Mouse (Mus musculus) left cerebral cortex, postnatal 14 days (tissue): Measurements from ENCODE around the gene H2al2a. TPM values are rescaled to one million over a fixed set of nuclear protein-coding genes. Genes with fewer than 3 reads are reported as not detected.
A peak's percentile ranks its signal among the peaks of the same experiment; 100 is the strongest.

ENCODE experiments used
- DNase-seq, 2 experiments: peaks; one replicate each; pipeline ENCODE4 v3.0.0; 2021 to 2022; ENCODE audit warnings: low spot score in 2 of 2, mixed read lengths in 1 of 2
- intact Hi-C: fragments of 180-260 bp; cut with DNase I; formaldehyde crosslinking; loops from one replicate; pipeline ENCODE4 v1.15.1; 2025
- long read RNA-seq, 2 experiments: library from polyadenylated mRNA; stranded (forward); transcript quantifications; one replicate each; pipeline ENCODE4 v2.0.0; 2021
- total RNA-seq, 2 experiments: library from RNA; stranded (reverse); gene quantifications; 2 replicates each; pipeline ENCODE4 v1.2.3; 2021

H2al2a gene
- not detected for total RNA-seq
- long read RNA-seq, experiment 1 = 0 reads
- long read RNA-seq, experiment 2 = 0 reads

DNA sequence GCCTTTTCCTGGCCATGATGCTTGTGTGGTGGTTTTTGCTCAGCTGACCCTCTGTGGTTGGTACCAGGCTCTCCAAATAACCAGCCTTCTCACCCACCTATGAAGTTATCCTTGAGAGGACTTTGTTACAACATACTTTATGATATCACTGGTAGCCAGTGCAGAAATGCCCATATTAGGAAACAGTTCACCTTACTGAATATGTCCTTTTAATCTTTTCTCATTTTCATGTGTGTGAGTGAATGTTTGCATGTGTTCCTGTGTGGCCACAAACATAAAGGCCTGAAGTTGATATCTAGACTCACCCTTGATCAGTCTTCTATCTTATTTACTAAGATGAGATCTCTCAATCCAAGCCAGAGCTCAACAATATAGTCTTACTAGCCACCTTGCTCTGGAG, at the start of gene H2al2a:
TSS of gene H2al2a (minus strand) at position 101 of the 400 bp plus-strand sequence.
- DNase-seq = no peak
- intact Hi-C loops = no loop called here

GRCm38 (mm10) chr2:18046186-18046585, 49.4 kb upstream of the H2al2a start:
- intact Hi-C loops = loop anchor here (5.0 to 10.0 kb wide), 2 partner anchors 621 to 631 kb away; partner anchors contain the start of gene Bmi1

GRCm38 (mm10) chr2:18045781-18046181, 49.0 kb upstream of the H2al2a start:
- intact Hi-C loops = loop anchor here (5.0 to 10.0 kb wide), 2 partner anchors 621 to 632 kb away; partner anchors contain the start of gene Bmi1
- no peak for DNase-seq

More at GRCm38 (mm10) chr2:18046186-18046585, 49.4 kb upstream of the H2al2a start:
- DNase-seq = no peak

DNA sequence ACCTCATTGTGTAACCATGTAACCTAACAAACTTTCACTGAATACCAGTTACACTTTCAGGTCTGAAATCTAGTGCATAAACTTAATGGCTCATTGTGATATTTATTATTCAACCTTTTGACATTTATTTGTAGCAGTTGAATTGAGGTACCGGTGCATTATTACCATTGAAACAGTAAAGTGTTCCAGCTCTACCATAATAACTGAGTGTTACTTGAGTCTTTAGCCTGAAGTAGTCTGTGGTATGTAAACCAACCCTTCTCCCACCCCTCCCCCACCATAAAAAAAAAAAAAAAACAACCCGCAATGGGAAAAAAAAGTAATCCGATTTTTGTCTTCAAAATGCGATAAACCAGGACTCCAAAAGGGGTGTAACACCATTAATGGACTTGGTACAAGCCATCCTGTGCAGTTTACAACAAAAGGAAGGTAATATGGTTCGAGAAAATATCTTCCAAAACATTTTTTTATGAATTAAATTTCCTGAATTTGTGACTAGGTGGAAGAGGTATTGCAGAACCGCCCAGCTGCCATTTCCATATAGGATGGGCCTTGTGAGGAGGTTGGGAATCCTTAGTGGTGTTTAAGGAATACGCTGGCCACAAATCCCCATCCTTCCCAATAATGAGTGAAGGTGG, 48.5 kb upstream of the H2al2a start:
- intact Hi-C loops = loop anchor here (5.0 to 10.0 kb wide), 2 partner anchors 620 to 632 kb away; partner anchors contain the start of gene Bmi1
- DNase-seq = no peak

DNA sequence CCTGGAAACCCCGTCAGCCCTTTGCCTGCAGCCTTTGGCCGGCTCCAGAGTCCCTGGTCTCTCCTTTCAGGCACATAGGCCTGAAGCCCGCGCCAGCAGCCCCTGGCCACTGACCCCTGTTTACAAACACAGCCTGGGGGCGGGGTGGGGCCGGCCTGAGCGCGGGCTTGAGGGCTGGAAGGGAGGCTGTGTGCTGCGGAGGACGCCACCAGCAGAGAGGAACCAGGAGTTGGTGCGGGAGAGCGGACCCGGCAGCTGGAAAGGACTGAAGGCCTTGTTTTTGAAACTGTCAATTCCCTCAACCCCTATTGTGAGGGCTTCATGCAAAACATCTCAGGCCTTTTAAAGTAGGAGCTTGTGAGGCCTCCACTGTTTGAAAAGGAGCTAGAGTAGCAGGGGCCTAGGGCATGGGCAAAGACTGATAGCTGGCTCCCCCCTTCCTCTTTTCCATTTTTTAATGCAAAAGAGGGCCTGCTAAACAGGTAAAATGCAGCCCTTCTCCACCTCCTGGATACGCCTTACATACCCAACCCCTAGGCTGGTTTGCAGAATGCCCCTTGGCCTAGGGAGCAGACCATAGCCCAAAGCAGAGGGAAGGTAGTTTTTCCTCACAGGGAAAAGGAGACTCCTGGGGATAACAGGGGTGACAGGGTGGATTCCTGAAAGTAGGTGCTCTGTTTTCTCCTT, 44.6 kb upstream of the H2al2a start:
- no peak for DNase-seq

DNA sequence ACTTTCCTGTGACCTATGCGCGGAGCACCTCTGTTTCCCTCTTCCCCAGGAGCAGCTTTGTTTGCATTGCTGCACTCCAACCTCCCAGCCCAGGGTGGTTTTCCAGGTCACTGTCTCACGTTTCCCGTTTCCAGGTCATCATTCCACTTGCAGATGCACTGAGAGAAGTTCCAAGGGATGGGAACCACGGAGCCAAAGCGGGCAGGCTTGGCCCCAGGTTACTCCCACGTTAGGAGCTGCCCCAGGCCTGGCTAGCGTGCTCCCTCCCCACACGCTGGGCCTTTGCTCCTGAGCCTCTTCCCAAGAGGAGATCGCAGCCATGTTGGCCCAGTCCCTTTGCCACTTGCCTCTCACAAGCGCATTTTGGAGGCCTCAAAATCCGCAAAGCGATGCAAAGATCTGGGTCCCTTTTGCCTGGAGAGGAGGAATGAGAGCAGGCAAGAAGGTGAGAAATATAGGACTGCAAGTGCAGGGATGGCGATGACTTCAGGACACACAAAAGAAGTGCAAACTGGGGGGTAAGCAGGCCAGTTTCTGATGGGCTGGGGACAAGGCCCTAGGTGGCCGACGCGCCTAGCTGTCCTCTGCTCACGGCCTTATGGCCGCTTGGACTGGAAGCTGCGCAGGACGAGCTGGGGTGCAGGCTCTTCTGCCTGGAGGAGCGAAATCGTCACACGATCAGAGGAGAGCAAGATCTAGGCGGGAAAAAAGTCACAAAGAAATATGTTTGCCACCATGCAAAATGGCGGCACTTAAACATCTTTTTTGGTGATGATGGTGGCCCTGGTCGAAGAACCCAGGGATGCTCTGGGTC, 43.8 kb upstream of the H2al2a start:
- intact Hi-C loops = loop anchor here (10.0 kb wide), 1 partner anchor 616 kb away; no protein-coding TSS in a partner anchor

More for the DNA sequence above, 44.6 kb upstream of the H2al2a start:
- intact Hi-C loops = loop anchor here (10.0 kb wide), 1 partner anchor 617 kb away; no protein-coding TSS in a partner anchor

GRCm38 (mm10) chr2:18039566-18040290, 43.0 kb upstream of the H2al2a start:
- DNase-seq = no peak
- intact Hi-C loops = loop anchor here (10.0 kb wide), 1 partner anchor 615 kb away; no protein-coding TSS in a partner anchor

More for the DNA sequence above, 43.8 kb upstream of the H2al2a start:
- no peak for DNase-seq

- intact Hi-C loops = no loop called here
These were observed 42.2 kb upstream of the H2al2a start for GRCm38 (mm10) chr2:18038895-18039371.

DNA sequence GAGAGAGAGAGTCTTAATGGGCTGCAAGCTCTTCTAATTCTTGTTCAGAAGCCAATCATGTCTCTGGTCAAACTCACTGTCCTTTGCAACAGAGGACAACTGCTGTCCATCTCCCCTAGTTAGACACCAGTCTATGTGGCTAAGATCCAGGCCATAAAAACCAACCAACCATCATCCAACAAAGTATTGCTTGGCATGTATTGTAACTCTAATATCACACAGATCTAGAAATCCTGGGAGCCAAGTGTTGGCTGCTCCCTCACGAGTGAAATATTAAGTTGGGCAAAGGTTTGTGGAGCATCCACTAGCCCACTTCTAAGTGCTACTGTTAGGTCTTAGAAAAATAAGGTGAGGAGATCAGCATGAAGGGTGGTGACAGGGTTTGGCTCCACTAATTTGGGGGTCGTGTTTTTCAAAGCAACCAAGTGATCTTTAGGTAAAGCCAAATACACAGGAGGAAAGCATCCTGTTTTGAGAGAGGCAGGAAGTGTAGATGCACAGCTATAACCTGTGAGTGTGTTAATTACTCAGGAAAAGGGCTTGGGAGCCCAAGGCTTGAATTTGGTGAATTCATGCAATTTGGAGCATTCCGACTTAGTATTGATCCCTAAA, 41.5 kb upstream of the H2al2a start:
- intact Hi-C loops = no loop called here

More at GRCm38 (mm10) chr2:18038895-18039371, 42.2 kb upstream of the H2al2a start:
- no peak for DNase-seq

GRCm38 (mm10) chr2:18037491-18037890, 40.7 kb upstream of the H2al2a start, which contains the start of gene A930004D18Rik:
A930004D18Rik (minus strand) TSS chr2:18037737.
- intact Hi-C loops = no loop called here
- no peak for DNase-seq

More for the DNA sequence above, 41.5 kb upstream of the H2al2a start:
- no peak for DNase-seq

DNA sequence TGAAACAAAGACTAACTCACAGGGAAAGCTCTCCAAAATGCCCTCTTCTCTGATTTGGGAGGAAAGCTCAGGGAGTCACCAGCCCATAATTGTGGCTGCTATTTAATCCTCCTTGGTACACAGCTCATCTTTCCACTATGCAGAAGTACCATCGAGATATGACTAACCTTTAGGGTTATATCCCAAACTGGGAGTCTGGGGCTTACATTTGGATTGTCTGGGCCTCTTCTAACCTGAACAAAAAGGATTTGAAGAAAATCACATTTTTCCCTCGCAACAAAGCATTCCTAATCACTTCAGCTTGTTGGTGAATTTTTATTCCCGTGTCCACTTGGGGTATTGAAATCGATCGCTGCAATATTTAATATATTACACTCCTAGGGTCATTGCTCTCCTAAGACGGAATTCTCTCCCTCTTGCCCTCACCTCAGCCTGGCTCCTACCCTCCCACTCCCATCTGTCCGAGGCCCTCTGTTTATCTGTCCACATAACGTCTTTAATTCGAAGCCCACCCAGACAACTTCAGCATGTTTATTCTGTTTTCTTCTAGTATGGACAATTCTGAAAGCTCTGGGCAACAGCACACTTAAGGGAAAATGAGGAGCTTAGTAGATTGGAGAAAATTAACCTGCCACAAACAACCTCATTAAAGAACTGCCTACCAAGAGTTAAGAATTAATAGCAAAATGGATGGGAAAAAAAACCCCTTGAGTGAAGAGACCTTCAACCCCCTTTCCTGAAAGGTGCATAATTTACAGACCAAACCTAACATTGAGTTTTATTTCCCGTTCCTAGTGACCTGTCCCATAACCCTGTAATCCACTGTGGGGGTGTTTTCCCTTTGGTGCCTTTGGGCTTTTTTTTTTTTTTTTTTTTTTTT, 37.9 kb upstream of the H2al2a start:
- DNase-seq = no peak
- intact Hi-C loops = no loop called here

DNA sequence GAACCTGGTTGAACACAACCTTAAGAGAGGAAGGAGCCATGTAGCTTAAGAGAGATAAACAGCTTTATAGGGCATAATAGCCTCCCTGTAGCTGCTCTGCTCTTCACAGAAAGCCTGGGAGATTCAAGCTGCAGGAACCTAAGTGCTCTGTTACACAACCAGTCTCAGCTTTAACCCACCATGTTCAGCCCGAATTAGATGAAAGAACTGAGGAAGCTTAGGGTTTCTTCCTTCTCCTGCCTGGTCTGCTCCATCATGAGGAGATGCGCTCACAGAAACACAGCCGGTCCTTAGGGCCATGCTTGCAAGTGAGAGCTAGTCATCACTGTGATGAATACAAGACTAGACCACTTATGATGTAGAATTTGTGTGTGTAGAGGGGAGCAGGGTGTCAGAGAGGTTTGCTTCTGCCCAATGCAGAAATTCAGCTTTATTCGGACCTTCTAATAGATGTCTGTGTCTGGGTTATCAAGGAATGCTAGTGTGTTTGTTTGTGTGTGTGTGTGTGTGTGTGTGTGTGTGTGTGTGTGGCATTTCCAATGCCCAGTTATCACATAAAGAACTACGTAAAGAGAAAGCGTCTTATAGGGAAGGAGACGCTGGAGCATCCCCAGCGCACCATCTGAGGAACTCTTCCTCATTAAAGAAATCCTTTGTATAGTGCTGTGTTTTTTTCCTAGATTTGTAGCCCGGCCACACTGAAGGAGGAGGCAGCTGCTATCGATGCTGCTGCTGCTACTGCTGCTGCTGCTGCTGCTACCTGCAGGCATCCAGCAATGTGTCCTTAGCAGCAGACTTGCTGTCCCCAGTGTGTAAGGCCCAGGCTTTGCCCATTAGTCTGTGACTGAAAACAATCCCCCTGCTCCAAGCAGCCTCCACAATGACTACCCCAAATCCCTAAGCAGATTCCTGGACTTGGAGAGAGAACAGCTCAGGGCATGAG, 36.7 kb upstream of the H2al2a start:
- intact Hi-C loops = no loop called here
- no peak for DNase-seq

DNA sequence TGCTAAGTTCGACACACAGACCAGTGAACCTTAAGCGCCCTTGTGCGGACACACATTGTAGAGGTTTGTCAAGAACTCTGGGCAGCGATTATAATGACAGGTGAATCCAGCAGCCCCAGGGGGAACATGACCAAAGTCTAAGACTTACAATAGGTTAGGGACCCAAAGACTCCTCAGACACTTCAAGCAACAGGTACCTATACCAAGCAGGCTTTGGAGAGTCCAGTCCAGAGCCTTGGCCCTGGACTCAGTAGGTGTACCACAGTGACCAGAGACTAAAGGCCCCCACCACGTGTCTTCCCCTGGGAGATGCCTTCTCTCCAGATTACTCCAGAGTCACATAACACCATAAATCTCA, 35.8 kb upstream of the H2al2a start:
- DNase-seq = no peak
- intact Hi-C loops = no loop called here

- peak; percentile 39 to 50 for DNase-seq
- intact Hi-C loops = no loop called here
These were observed 35.2 kb upstream of the H2al2a start for GRCm38 (mm10) chr2:18031831-18032537.

DNA sequence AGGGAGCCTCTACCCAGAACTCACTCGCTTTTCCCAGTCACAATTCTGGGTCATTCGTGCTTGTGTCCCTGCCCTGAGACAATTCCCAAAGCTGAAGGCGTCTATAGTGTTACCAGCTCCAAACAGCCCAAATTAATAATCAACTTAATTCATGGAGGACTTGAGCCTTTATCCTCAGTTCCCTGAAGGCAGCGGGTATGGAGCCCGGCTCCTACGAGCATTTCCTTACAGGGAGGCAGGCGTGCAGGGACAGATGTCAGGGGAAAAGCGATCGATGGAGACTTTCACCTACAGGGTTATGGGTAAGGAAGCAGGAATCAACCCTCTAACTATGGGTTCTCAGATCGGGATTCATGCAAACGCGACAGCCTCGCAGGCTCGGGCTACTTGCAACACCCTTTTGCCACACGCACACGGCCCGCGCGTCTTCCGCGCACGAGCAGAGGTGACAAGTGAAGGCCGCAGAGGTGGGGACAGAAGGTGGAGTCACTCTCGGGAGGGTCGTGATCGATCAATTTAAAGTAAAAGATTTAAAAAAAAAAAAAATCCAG, 34.6 kb upstream of the H2al2a start:
- DNase-seq = no peak
- intact Hi-C loops = no loop called here
